Mouse (Mus musculus) CD8-positive naive resting alpha-beta T cell, adult 57 days (primary cell): ENCODE measurements around the gene Defa32. TPM values are rescaled to one million over a fixed set of nuclear protein-coding genes. Genes with fewer than 3 reads are reported as not detected.

Source experiments
- total RNA-seq: library from RNA; stranded (reverse); gene quantifications from one replicate; pipeline ENCODE4 v1.2.4, GENCODE M21; 2023

Defa32 gene
- total RNA-seq, result not detected

GRCm38 (mm10) chr8:21528732-21529131 lies at the start of gene Defa32:
Defa32 (plus strand) TSS chr8:21529032.

GRCm38 (mm10) chr8:21508958-21509357 lies 19.9 kb upstream of the Defa32 start, which contains the start of gene Defa20:
Defa20 (plus strand) TSS chr8:21509258.

GRCm38 (mm10) chr8:21565086-21565485 lies 36.3 kb downstream of the Defa32 start, which contains the start of gene Defa37:
Defa37 (plus strand) TSS chr8:21565386.

Other genes starting within 250 kb of the Defa32 start
- gene Defa27, start 213.5 kb upstream of the Defa32 start, total RNA-seq, result not detected
- not detected for gene Defa29, start 202.0 kb upstream of the Defa32 start, total RNA-seq
- gene Defa2, start 150.5 kb upstream of the Defa32 start, total RNA-seq, result not detected
- gene Defa33, start 137.2 kb upstream of the Defa32 start, total RNA-seq, result not detected
- gene Defa36, start 101.6 kb upstream of the Defa32 start, total RNA-seq, result not detected
- not detected for gene Gm7849, start 72.5 kb upstream of the Defa32 start, total RNA-seq
- not detected for gene Defa20, start 19.8 kb upstream of the Defa32 start, total RNA-seq
- not detected for gene Defa37, start 36.4 kb downstream of the Defa32 start, total RNA-seq
- gene Defa28, start 54.0 kb downstream of the Defa32 start, total RNA-seq, result not detected
- not detected for gene Gm7861, start 65.5 kb downstream of the Defa32 start, total RNA-seq
- gene Defa26, start 89.2 kb downstream of the Defa32 start, total RNA-seq, result not detected
- gene Defa17, start 126.7 kb downstream of the Defa32 start, total RNA-seq, result not detected
- not detected for gene Defa34, start 136.8 kb downstream of the Defa32 start, total RNA-seq
- not detected for gene AY761184, start 174.6 kb downstream of the Defa32 start, total RNA-seq
- gene Defa24, start 205.5 kb downstream of the Defa32 start, total RNA-seq, result not detected